Mouse (Mus musculus): Measurements from ENCODE around the gene Stat2.

- no peak for TF ChIP-seq POLR2A (IDR thresholded peaks at IDR 0.05; ENCODE audit: low read depth, low read length)
- no peak for TF ChIP-seq CTCF (IDR thresholded peaks at IDR 0.05; ENCODE audit: borderline replicate concordance, insufficient read depth, low read length)
These were observed 40.5 kb downstream of the Stat2 start for GRCm38 (mm10) chr10:128310902-128311301.

All from embryonic fibroblast, embryonic 13.5 days (primary cell).